Mouse (Mus musculus) olfactory bulb, adult 2 months (tissue): ENCODE data around the gene Me1.

Experiments
- CTCF ChIP-seq: fragments of 200-500 bp; IDR thresholded peaks from 2 replicates; pipeline ENCODE4 v1.5.1; 2012; ENCODE audit warnings: low read depth, mild to moderate bottlenecking, low read length, moderate library complexity; ENCODE audit not compliant: insufficient read depth
- POLR2A ChIP-seq: fragments of 200-500 bp; IDR thresholded peaks from 2 replicates; pipeline ENCODE4 v1.6.1; 2012; ENCODE audit warnings: mild to moderate bottlenecking, low read depth, low read length, moderate library complexity; ENCODE audit not compliant: insufficient read depth

- TF ChIP-seq POLR2A (no peak), CTCF (no peak)
Observed at GRCm38 (mm10) chr9:86592676-86593668, 102.8 kb downstream of the Me1 start.
